Mouse (Mus musculus) forebrain, embryonic 16.5 days (tissue): ENCODE results near the gene 9430097D07Rik. TPM values are rescaled to one million over a fixed set of nuclear protein-coding genes. Genes with fewer than 3 reads are reported as not detected.

Source experiments
- ATAC-seq: fragments of 200-750 bp; cut with Nextera tagmentation; 2 replicates; pipeline ENCODE4 v1.8.0; 2017; ENCODE audit warnings: mild to moderate bottlenecking, moderate library complexity
- H3K27ac ChIP-seq: fragments of 300-500 bp; sonication (generic); 2 replicates; pipeline ENCODE4 v1.5.1; 2014; ENCODE audit warnings: low read length, control low read depth
- H3K27me3 ChIP-seq: fragments of 300-500 bp; sonication (generic); replicated peaks from 2 replicates; pipeline ENCODE4 v1.6.1; 2014; ENCODE audit warnings: low read length; ENCODE audit not compliant: control insufficient read depth, insufficient read depth
- H3K36me3 ChIP-seq: fragments of 300-500 bp; sonication (generic); 2 replicates; pipeline ENCODE4 v1.6.1; 2014; ENCODE audit not compliant: control insufficient read depth, insufficient read depth
- H3K4me1 ChIP-seq: fragments of 300-500 bp; sonication (generic); replicated peaks from 2 replicates; pipeline ENCODE4 v1.6.1; 2014; ENCODE audit warnings: low read length; ENCODE audit not compliant: control insufficient read depth, insufficient read depth
- H3K4me2 ChIP-seq: fragments of 300-500 bp; sonication (generic); 2 replicates; pipeline ENCODE4 v1.6.1; 2014; ENCODE audit warnings: mild to moderate bottlenecking, low read length, control low read depth
- H3K4me3 ChIP-seq: fragments of 300-500 bp; sonication (generic); replicated peaks from 2 replicates; pipeline ENCODE4 v1.5.1; 2014; ENCODE audit warnings: mild to moderate bottlenecking, low read length, control low read depth
- H3K9ac ChIP-seq: fragments of 300-500 bp; sonication (generic); replicated peaks from 2 replicates; pipeline ENCODE4 v1.6.1; 2014; ENCODE audit warnings: low read depth, low read length, control low read depth
- H3K9me3 ChIP-seq: fragments of 300-500 bp; sonication (generic); 2 replicates; pipeline ENCODE4 v1.6.1; 2016; ENCODE audit warnings: low read length; ENCODE audit not compliant: control insufficient read depth
- WGBS: fragments of 180-500 bp; shearing (Covaris S2); extraction: QIAGEN DNeasy Blood & Tissue Kit; methylation state at CpG from one replicate; pipeline ENCODE4 v1.1.7; 2014; 5-methylcytosine and 5-hydroxymethylcytosine counted together
- polyA plus RNA-seq: library from polyadenylated mRNA; unstranded; fragments of >200 nt; fragmentation: Nextera tagmentation; extraction: Ambion mirVana; gene quantifications from 2 replicates; pipeline ENCODE4 v1.2.1, GENCODE M21; 2015

The 9430097D07Rik gene
- polyA plus RNA-seq, 1 experiment from 2014 or later, result 0.42 TPM

DNA sequence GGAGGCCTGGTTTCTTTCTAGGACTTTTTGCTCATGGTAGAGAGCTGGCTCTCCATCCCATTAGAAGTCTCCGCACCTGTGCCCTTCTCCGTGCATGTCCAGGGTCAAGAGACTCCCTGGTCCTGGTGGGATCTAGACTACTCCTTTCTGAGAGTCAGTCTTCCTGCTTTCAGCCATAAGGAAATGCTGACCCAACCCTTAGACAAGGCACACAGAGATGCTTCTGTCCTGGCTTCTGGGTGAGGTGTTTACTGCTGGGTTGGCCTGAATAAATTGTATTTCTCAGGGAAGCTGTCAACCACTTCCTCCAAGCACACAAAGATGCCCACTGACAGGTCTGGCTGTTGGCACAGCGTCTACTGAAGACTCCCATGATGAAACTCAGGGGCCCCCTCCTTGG is 23.9 kb upstream of the 9430097D07Rik start, which contains the start of gene St6galnac6:
TSS of gene St6galnac6 (plus strand) at position 301 of the 400 bp plus-strand sequence.
- no peaks in the 10 kb centered on the region for H3K27me3 ChIP-seq
- no peak within 1 kb of the TSS for H3K9ac ChIP-seq
- no peaks in the 10 kb centered on the region for H3K36me3 ChIP-seq
- no peak for ATAC-seq
- H3K4me1 ChIP-seq, result peaks cover 10% of the 10 kb centered on the region
- H3K4me3 ChIP-seq, result no peak within 1 kb of the TSS
- H3K27ac ChIP-seq, result no peak within 1 kb of the TSS
- H3K4me2 ChIP-seq, result no peak within 1 kb of the TSS
- H3K9me3 ChIP-seq, result no peaks in the 10 kb centered on the region
- WGBS, result 88% methylated on average over 3 of the region's 3 CpGs

GRCm38 (mm10) chr2:32598506-32598905 is 23.0 kb upstream of the 9430097D07Rik start:
- 84% methylated on average over 8 of the region's 8 CpGs for WGBS

DNA sequence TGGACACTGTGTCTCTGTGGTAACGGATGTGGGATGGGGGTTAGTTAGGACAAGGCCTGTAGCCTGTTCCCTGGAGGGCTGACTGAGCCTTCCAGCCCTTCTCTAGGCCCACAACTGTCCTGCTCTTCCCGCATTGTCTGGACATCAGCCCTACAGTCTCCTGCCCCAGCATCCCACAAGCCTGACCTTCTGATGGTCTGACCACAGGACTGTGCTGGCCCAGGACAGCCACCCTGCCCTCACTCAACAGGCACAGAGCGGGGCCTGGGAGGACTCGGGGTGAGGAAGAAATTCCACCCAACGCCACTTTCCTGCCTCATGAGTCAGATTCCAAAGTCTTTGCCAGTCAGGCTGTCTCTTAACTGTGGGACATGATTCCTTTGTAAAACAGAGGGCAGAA is 22.2 kb upstream of the 9430097D07Rik start:
- WGBS, result 90% methylated on average over 5 of the region's 5 CpGs
- ATAC-seq, result no peak

More at GRCm38 (mm10) chr2:32598506-32598905, 23.0 kb upstream of the 9430097D07Rik start:
- ATAC-seq, result no peak
- no peaks in the 10 kb centered on the region for H3K27me3 ChIP-seq
- H3K4me2 ChIP-seq, result no peak overlapping the region
- H3K36me3 ChIP-seq, result no peaks in the 10 kb centered on the region
- peaks cover 10% of the 10 kb centered on the region for H3K4me1 ChIP-seq
- H3K9ac ChIP-seq, result no peak overlapping the region
- H3K27ac ChIP-seq, result no peak overlapping the region
- no peak overlapping the region for H3K4me3 ChIP-seq
- H3K9me3 ChIP-seq, result no peaks in the 10 kb centered on the region

DNA sequence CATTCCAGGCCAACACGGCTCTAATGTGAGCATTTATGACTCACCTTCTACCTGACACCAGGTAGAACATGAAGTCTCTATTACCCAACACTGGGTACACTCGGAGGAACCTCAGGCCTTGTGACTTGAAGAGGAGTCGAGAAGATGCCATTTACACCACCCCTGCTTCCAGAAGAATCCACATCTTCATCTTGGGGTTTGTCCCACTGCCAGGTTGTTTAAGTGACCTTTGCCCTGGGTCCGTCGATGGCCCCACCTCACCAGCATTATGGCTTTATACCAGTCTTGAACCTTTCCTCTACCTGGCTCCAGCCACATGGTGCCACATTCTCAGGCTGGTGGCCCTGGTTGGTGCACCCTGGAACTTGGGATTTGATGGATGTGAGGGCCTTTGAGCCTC is 21.8 kb upstream of the 9430097D07Rik start:
- Histone ChIP-seq H3K27ac (no peak overlapping the region), H3K9me3 (no peaks in the 10 kb centered on the region), H3K4me2 (no peak overlapping the region), H3K4me3 (no peak overlapping the region), H3K4me1 (peaks cover 5% of the 10 kb centered on the region), H3K27me3 (no peaks in the 10 kb centered on the region), H3K36me3 (no peaks in the 10 kb centered on the region), H3K9ac (no peak overlapping the region)
- WGBS, result 93% methylated on average over 5 of the region's 5 CpGs
- ATAC-seq, result no peak

More for the DNA sequence above, 22.2 kb upstream of the 9430097D07Rik start:
- Histone ChIP-seq H3K9me3 (no peaks in the 10 kb centered on the region), H3K4me3 (no peak overlapping the region), H3K4me2 (no peak overlapping the region), H3K36me3 (no peaks in the 10 kb centered on the region), H3K9ac (no peak overlapping the region), H3K4me1 (peaks cover 10% of the 10 kb centered on the region), H3K27me3 (no peaks in the 10 kb centered on the region), H3K27ac (no peak overlapping the region)

GRCm38 (mm10) chr2:32596725-32597124 is 21.2 kb upstream of the 9430097D07Rik start:
- no peak overlapping the region for H3K4me3 ChIP-seq
- H3K9me3 ChIP-seq, result no peaks in the 10 kb centered on the region
- ATAC-seq, result 0 out of 2 replicates have a peak, but pooled peaks have one; percentile 26
- no peaks in the 10 kb centered on the region for H3K27me3 ChIP-seq
- H3K36me3 ChIP-seq, result no peaks in the 10 kb centered on the region
- WGBS, result 65% methylated on average over 13 of the region's 13 CpGs
- H3K4me1 ChIP-seq, result peaks cover 4% of the 10 kb centered on the region; the same call in 1 of the 2 replicates
- no peak overlapping the region for H3K27ac ChIP-seq
- H3K9ac ChIP-seq, result no peak overlapping the region
- no peak overlapping the region for H3K4me2 ChIP-seq

DNA sequence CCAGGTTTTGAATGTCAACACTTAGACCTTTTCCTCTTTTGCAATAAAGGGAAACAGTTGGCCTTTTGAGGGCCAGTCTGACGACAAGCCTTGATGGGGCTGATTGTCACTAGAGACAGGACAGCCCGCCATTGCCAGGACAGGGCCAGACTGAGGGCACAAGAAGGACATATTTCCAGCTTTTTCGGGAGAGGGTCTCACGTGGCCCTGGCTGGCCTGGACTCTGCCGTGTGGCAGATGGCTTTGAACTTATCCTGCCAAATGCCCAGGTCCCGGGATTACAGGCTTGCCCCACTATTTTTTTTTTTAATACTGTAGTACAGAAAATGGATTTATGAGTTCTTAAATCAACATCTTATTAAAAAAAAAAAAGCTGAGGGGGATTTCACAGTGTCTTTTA is 15.8 kb upstream of the 9430097D07Rik start:
- ATAC-seq, result no peak
- H3K27me3 ChIP-seq, result no peaks in the 10 kb centered on the region

GRCm38 (mm10) chr2:32590224-32590623 is 14.7 kb upstream of the 9430097D07Rik start:
- H3K36me3 ChIP-seq, result no peaks in the 10 kb centered on the region
- ATAC-seq, result no peak
- no peaks in the 10 kb centered on the region for H3K9me3 ChIP-seq
- no peak overlapping the region for H3K27ac ChIP-seq
- peaks cover 26% of the 10 kb centered on the region for H3K4me1 ChIP-seq
- WGBS, result 71% methylated on average over 10 of the region's 10 CpGs
- H3K4me3 ChIP-seq, result no peak overlapping the region
- no peak overlapping the region for H3K4me2 ChIP-seq
- H3K9ac ChIP-seq, result no peak overlapping the region
- H3K27me3 ChIP-seq, result no peaks in the 10 kb centered on the region

More for the DNA sequence above, 15.8 kb upstream of the 9430097D07Rik start:
- peaks cover 26% of the 10 kb centered on the region for H3K4me1 ChIP-seq
- 83% methylated on average over 6 of the region's 6 CpGs for WGBS
- no peak overlapping the region for H3K4me3 ChIP-seq
- H3K9me3 ChIP-seq, result no peaks in the 10 kb centered on the region
- H3K36me3 ChIP-seq, result no peaks in the 10 kb centered on the region
- H3K4me2 ChIP-seq, result no peak overlapping the region
- no peak overlapping the region for H3K9ac ChIP-seq
- H3K27ac ChIP-seq, result no peak overlapping the region

GRCm38 (mm10) chr2:32589213-32589795 is 13.8 kb upstream of the 9430097D07Rik start:
- no peaks in the 10 kb centered on the region for H3K27me3 ChIP-seq
- no peaks in the 10 kb centered on the region for H3K36me3 ChIP-seq
- H3K4me2 ChIP-seq, result no peak overlapping the region
- H3K9ac ChIP-seq, result no peak overlapping the region
- no peak overlapping the region for H3K4me3 ChIP-seq
- no peaks in the 10 kb centered on the region for H3K9me3 ChIP-seq
- ATAC-seq, result no peak
- peaks cover 26% of the 10 kb centered on the region for H3K4me1 ChIP-seq
- 50% methylated on average over 11 of the region's 11 CpGs for WGBS
- no peak overlapping the region for H3K27ac ChIP-seq

- Histone ChIP-seq H3K27ac (no peak overlapping the region), H3K9me3 (no peaks in the 10 kb centered on the region), H3K4me1 (peaks cover 32% of the 10 kb centered on the region), H3K9ac (peak overlapping the region; percentile 77), H3K36me3 (no peaks in the 10 kb centered on the region), H3K27me3 (no peaks in the 10 kb centered on the region), H3K4me2 (peak overlapping the region; percentile 68), H3K4me3 (peak overlapping the region; percentile 62)
- ATAC-seq, result no peak
- WGBS, result 54% methylated on average over 9 of the region's 9 CpGs
These were observed 12.3 kb upstream of the 9430097D07Rik start for GRCm38 (mm10) chr2:32587731-32588321.
